Mouse (Mus musculus) ES-E14 (cell line): Measurements from ENCODE around the gene Efna5. TPM values are rescaled to one million over a fixed set of nuclear protein-coding genes. Genes with fewer than 3 reads are reported as not detected.

Source experiments
- DNase-seq: peaks from one replicate; pipeline ENCODE4 v3.0.0-alpha.2; 2013; ENCODE audit warnings: low read depth, low spot score
- H3K27ac ChIP-seq: 2 replicates; pipeline ENCODE4 v1.5.1; 2012; ENCODE audit warnings: low read depth, mild to moderate bottlenecking, low read length, moderate library complexity, mixed read lengths; ENCODE audit not compliant: poor library complexity, insufficient read depth, severe bottlenecking
- H3K36me3 ChIP-seq: 2 replicates; pipeline ENCODE4 v1.6.1; 2012; ENCODE audit warnings: mild to moderate bottlenecking, low read length, moderate library complexity, mixed read lengths; ENCODE audit not compliant: control insufficient read depth, poor library complexity, insufficient read depth, severe bottlenecking
- H3K4me1 ChIP-seq, 2 experiments: fragments of 150-350 bp in 1 of 2; sonication (generic) in 1 of 2; 2 replicates each; pipeline ENCODE4 v1.6.1; 2012; ENCODE audit warnings: low read length in 2 of 2, mild to moderate bottlenecking in 1 of 2, mixed read lengths in 1 of 2; ENCODE audit not compliant: control insufficient read depth in 2 of 2, insufficient read depth in 2 of 2, poor library complexity in 1 of 2
- H3K4me3 ChIP-seq, 2 experiments: fragments of 150-350 bp in 1 of 2; sonication (generic) in 1 of 2; 2 replicates each; pipeline ENCODE4 v1.5.1; 2012; ENCODE audit warnings: low read length in 2 of 2, low read depth in 1 of 2, mild to moderate bottlenecking in 1 of 2, mixed read lengths in 1 of 2; ENCODE audit not compliant: insufficient read depth in 1 of 2, poor library complexity in 1 of 2, severe bottlenecking in 1 of 2
- H3K9ac ChIP-seq: 2 replicates; pipeline ENCODE4 v1.6.1; 2012; ENCODE audit warnings: low read depth, mild to moderate bottlenecking, low read length, mixed read lengths; ENCODE audit not compliant: poor library complexity, insufficient read depth, severe bottlenecking
- H3K9me3 ChIP-seq: fragments of 150-350 bp; sonication (generic); 2 replicates; pipeline ENCODE4 v1.6.1; 2012; ENCODE audit warnings: low read depth, mild to moderate bottlenecking, low read length; ENCODE audit not compliant: control insufficient read depth, insufficient read depth
- CHD2 ChIP-seq: IDR thresholded peaks from 2 replicates; pipeline ENCODE4 v1.6.1; 2014; ENCODE audit warnings: mild to moderate bottlenecking, low read depth, low read length, inconsistent platforms
- HCFC1 ChIP-seq: IDR thresholded peaks from 2 replicates; pipeline ENCODE4 v1.6.1; 2012; ENCODE audit warnings: low read length, inconsistent platforms, borderline replicate concordance; ENCODE audit not compliant: insufficient read depth
- MAFK ChIP-seq: IDR thresholded peaks from 2 replicates; pipeline ENCODE4 v1.6.1; 2014; ENCODE audit warnings: mild to moderate bottlenecking, low read depth, low read length, inconsistent platforms; ENCODE audit not compliant: insufficient read depth
- ZC3H11A ChIP-seq: IDR thresholded peaks from 2 replicates; pipeline ENCODE4 v1.6.1; 2012; ENCODE audit warnings: low read depth, mild to moderate bottlenecking, inconsistent platforms, low read length, borderline replicate concordance
- ZNF384 ChIP-seq: IDR thresholded peaks from 2 replicates; pipeline ENCODE4 v1.6.1; 2012; ENCODE audit warnings: low read depth, low read length, inconsistent platforms
- in situ Hi-C, 2 experiments: fragments of 600-800 bp; cut with MboI; formaldehyde crosslinking; loops; one replicate each; pipeline ENCODE4 v1.15.1; 2025; ENCODE audit warnings: low sequenced_read_pairs in 2 of 2, inconsistent platforms in 1 of 2; ENCODE audit not compliant: unreplicated experiment in 2 of 2
- total RNA-seq: library from RNA; depleted of rRNA; stranded (reverse); fragments of 300-350 nt; gene quantifications from 2 replicates; pipeline ENCODE4 v1.2.3, GENCODE M21; 2012

Efna5 gene
- total RNA-seq, 1 experiment, result 3.8 TPM

DNA sequence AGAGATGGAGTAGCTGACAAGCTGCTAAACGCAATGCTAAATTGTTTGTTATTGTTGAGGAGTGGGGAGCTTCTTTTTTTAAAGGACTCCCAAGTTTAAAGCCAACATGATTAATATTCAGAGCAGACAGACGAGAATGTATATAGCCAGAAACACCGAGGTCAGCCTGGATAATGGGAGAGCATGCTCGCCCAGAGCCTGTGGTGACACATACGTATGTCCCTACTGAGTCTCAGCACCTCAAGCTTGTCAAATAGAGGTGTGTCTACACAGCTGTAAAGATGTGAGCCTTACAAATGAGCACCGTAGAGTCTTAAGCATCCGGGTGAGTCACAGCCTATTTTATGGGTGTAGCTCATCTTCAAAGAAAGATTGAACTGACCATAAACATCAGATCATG lies 318.7 kb downstream of the Efna5 start:
- Histone ChIP-seq H3K9ac (no peak overlapping the region), H3K36me3 (no peaks in the 10 kb centered on the region), H3K4me1 (no peaks in the 10 kb centered on the region), H3K9me3 (no peaks in the 10 kb centered on the region), H3K4me3 (no peak overlapping the region), H3K27ac (no peak overlapping the region)
- in situ Hi-C loops, result no loop called here
- no peak for TF ChIP-seq MAFK
- TF ChIP-seq ZNF384, result no peak
- TF ChIP-seq CHD2, result no peak
- TF ChIP-seq HCFC1, result no peak
- no peak for TF ChIP-seq ZC3H11A
- no peak for DNase-seq

DNA sequence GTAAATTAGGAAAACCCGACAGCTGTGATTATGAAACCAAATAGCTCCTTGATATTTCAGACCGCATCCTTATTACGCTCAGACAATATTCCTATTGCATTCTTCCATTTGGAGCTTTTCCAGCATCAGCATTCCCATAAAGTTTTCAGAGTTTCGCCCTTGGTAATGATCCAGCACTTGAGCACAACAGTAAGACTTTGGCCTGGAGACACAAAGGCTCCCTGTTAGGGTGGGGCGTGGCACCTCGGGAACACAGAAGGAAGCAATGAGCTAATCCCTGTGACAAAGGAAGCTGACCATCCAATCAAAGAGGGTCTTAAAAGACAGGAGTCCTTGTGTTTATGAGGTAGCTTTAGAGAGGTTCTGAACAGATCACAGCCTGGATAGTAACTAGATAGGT lies 323.9 kb downstream of the Efna5 start:
- no peak overlapping the region for H3K4me3 ChIP-seq
- TF ChIP-seq ZC3H11A, result no peak
- TF ChIP-seq HCFC1, result no peak
- no peak for TF ChIP-seq ZNF384
- TF ChIP-seq CHD2, result no peak
- no peak for TF ChIP-seq MAFK
- no peak for DNase-seq

More for the DNA sequence above, 323.9 kb downstream of the Efna5 start:
- Histone ChIP-seq H3K9me3 (no peaks in the 10 kb centered on the region), H3K27ac (no peak overlapping the region), H3K9ac (no peak overlapping the region), H3K4me1 (no peaks in the 10 kb centered on the region), H3K36me3 (no peaks in the 10 kb centered on the region)
- in situ Hi-C loops, result no loop called here
